Mouse (Mus musculus) neural tube, embryonic 13.5 days (tissue): ENCODE measurements at regions not wholly inside any gene's neighbourhood (a gene's known extent, or its start where the extent isn't known, plus 50 kb on each side); places are given as distances from the start of the nearest gene placed in this dataset.

Experiments used
- ATAC-seq: fragments of 200-750 bp; cut with Nextera tagmentation; 2 replicates; pipeline ENCODE4 v1.8.0; 2017; ENCODE audit warnings: low read depth, mild to moderate bottlenecking, moderate TSS enrichment, moderate library complexity
- H3K27ac ChIP-seq: fragments of 300-500 bp; sonication (generic); replicated peaks from 2 replicates; pipeline ENCODE4 v1.5.1; 2015; ENCODE audit warnings: moderate library complexity, mild to moderate bottlenecking, inconsistent platforms
- H3K27me3 ChIP-seq: fragments of 300-500 bp; sonication (generic); 2 replicates; pipeline ENCODE4 v1.6.1; 2015; ENCODE audit warnings: mild to moderate bottlenecking, inconsistent platforms
- H3K36me3 ChIP-seq: fragments of 300-500 bp; sonication (generic); 2 replicates; pipeline ENCODE4 v1.6.1; 2015; ENCODE audit warnings: mild to moderate bottlenecking, inconsistent platforms
- H3K4me1 ChIP-seq: fragments of 300-500 bp; sonication (generic); replicated peaks from 2 replicates; pipeline ENCODE4 v1.6.1; 2015; ENCODE audit warnings: inconsistent platforms
- H3K4me2 ChIP-seq: fragments of 300-500 bp; sonication (generic); 2 replicates; pipeline ENCODE4 v1.6.1; 2015; ENCODE audit warnings: inconsistent platforms, mild to moderate bottlenecking, moderate library complexity
- H3K4me3 ChIP-seq: fragments of 300-500 bp; sonication (generic); 2 replicates; pipeline ENCODE4 v1.5.1; 2015; ENCODE audit warnings: mild to moderate bottlenecking, inconsistent platforms
- H3K9ac ChIP-seq: fragments of 300-500 bp; sonication (generic); 2 replicates; pipeline ENCODE4 v1.6.1; 2015; ENCODE audit warnings: moderate library complexity, mild to moderate bottlenecking, inconsistent platforms
- H3K9me3 ChIP-seq: fragments of 300-500 bp; sonication (generic); 2 replicates; pipeline ENCODE4 v1.6.1; 2016; ENCODE audit warnings: inconsistent platforms
- WGBS: fragments of 180-500 bp; shearing (Covaris S2); methylation state at CpG from one replicate; pipeline ENCODE4 v1.1.7; 2015; 5-methylcytosine and 5-hydroxymethylcytosine counted together

- Histone ChIP-seq H3K4me2 (no peak overlapping the region), H3K4me1 (no peaks in the 10 kb centered on the region), H3K36me3 (no peaks in the 10 kb centered on the region), H3K4me3 (no peak overlapping the region), H3K9ac (no peak overlapping the region), H3K27ac (no peak overlapping the region), H3K27me3 (no peaks in the 10 kb centered on the region), H3K9me3 (no peaks in the 10 kb centered on the region)
- WGBS: 68% methylated on average over 2 of the region's 2 CpGs
- ATAC-seq: no peak
Observed at GRCm38 (mm10) chr2:133385297-133385696, 166.7 kb upstream of the Bmp2 start.

DNA sequence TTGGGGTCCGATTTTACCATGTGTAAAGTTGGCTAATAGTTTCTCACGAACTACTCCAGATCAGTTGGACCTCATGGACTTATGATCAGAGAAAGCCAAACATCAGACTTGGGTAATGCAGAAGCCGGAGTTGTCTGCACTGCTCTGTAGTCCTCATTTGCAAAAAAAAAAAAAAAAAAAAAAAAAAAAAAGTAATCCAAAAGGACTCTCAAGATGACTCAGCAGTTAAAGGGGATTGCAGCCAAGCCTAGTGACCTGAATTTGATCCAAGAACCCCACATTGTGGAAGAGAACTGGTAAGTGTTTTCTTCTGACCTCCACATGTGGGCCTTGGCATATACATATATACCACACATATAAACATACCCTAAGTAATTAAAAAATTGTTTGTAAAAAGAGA, 164.6 kb upstream of the Bmp2 start:
- no peak for ATAC-seq
- 94% methylated on average over 3 of the region's 3 CpGs for WGBS
- Histone ChIP-seq H3K27me3 (no peaks in the 10 kb centered on the region), H3K9me3 (no peaks in the 10 kb centered on the region), H3K4me3 (no peak overlapping the region), H3K36me3 (no peaks in the 10 kb centered on the region), H3K4me2 (no peak overlapping the region), H3K27ac (no peak overlapping the region), H3K9ac (no peak overlapping the region), H3K4me1 (no peaks in the 10 kb centered on the region)

- no peak for ATAC-seq
- Histone ChIP-seq H3K36me3 (no peaks in the 10 kb centered on the region), H3K9me3 (no peaks in the 10 kb centered on the region), H3K4me2 (no peak overlapping the region), H3K27me3 (no peaks in the 10 kb centered on the region), H3K4me1 (no peaks in the 10 kb centered on the region), H3K27ac (no peak overlapping the region), H3K4me3 (no peak overlapping the region), H3K9ac (no peak overlapping the region)
- 85% methylated on average over 9 of the region's 9 CpGs for WGBS
Observed at GRCm38 (mm10) chr2:133392298-133392697, 159.7 kb upstream of the Bmp2 start.

GRCm38 (mm10) chr2:133397566-133397965, 154.4 kb upstream of the Bmp2 start:
- 24% methylated on average over 2 of the region's 2 CpGs for WGBS

GRCm38 (mm10) chr2:133399059-133399690, 152.8 kb upstream of the Bmp2 start:
- no peak overlapping the region for H3K9ac ChIP-seq
- no peak overlapping the region for H3K4me3 ChIP-seq
- H3K4me1 ChIP-seq: no peaks in the 10 kb centered on the region
- no peak overlapping the region for H3K27ac ChIP-seq
- H3K9me3 ChIP-seq: no peaks in the 10 kb centered on the region
- WGBS: 72% methylated on average over 5 of the region's 5 CpGs
- no peak overlapping the region for H3K4me2 ChIP-seq
- no peaks in the 10 kb centered on the region for H3K27me3 ChIP-seq
- H3K36me3 ChIP-seq: no peaks in the 10 kb centered on the region
- no peak for ATAC-seq

More at GRCm38 (mm10) chr2:133397566-133397965, 154.4 kb upstream of the Bmp2 start:
- ATAC-seq: no peak
- Histone ChIP-seq H3K4me3 (no peak overlapping the region), H3K9me3 (no peaks in the 10 kb centered on the region), H3K27ac (no peak overlapping the region), H3K4me1 (no peaks in the 10 kb centered on the region), H3K9ac (no peak overlapping the region), H3K36me3 (no peaks in the 10 kb centered on the region), H3K27me3 (no peaks in the 10 kb centered on the region), H3K4me2 (no peak overlapping the region)

- 17% methylated on average over 3 of the region's 3 CpGs for WGBS
- Histone ChIP-seq H3K4me2 (no peak overlapping the region), H3K27me3 (no peaks in the 10 kb centered on the region), H3K36me3 (no peaks in the 10 kb centered on the region), H3K9me3 (no peaks in the 10 kb centered on the region), H3K4me3 (no peak overlapping the region), H3K9ac (no peak overlapping the region), H3K27ac (no peak overlapping the region), H3K4me1 (no peaks in the 10 kb centered on the region)
- no peak for ATAC-seq
Observed at GRCm38 (mm10) chr2:133400963-133401362, 151.0 kb upstream of the Bmp2 start.

DNA sequence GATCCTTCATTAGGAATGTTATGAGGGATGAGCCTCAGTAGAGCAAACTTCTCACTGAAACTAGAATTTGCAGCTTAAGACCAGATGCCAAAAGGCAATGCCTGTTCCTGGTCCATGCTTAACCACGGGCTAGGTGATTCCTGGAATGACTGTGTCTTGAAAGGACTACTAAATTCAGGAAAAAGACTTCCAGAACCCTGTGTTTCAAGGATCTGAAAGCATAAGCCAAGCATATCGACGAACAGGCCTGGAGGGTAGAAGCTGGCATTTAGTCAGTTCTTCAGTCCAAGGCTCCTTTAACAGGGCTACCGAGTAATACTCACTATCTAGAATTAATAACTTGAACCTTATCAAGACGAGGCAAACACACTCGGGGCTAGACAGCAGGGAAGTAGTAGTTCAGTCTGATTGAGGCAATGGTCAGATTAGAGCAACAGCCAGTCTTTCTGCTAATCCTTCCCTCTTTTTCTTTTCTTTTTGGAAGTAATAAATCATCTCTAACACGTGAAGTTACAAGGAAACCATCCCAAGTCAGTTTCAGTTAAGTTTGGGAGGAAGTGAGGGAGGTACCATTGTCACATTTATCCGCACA, 134.9 kb upstream of the Bmp2 start:
- Histone ChIP-seq H3K4me3 (no peak overlapping the region), H3K27me3 (no peaks in the 10 kb centered on the region), H3K27ac (no peak overlapping the region), H3K4me1 (no peaks in the 10 kb centered on the region), H3K4me2 (no peak overlapping the region), H3K9ac (no peak overlapping the region), H3K9me3 (no peaks in the 10 kb centered on the region), H3K36me3 (no peaks in the 10 kb centered on the region)
- WGBS: 84% methylated on average over 8 of the region's 8 CpGs
- no peak for ATAC-seq

GRCm38 (mm10) chr2:133419686-133420303, 132.2 kb upstream of the Bmp2 start:
- Histone ChIP-seq H3K9me3 (no peaks in the 10 kb centered on the region), H3K36me3 (no peaks in the 10 kb centered on the region), H3K4me2 (no peak overlapping the region), H3K9ac (no peak overlapping the region), H3K4me1 (no peaks in the 10 kb centered on the region), H3K4me3 (no peak overlapping the region), H3K27ac (no peak overlapping the region), H3K27me3 (no peaks in the 10 kb centered on the region)
- WGBS: 42% methylated on average over 6 of the region's 6 CpGs
- no peak for ATAC-seq

GRCm38 (mm10) chr2:133425538-133425937, 126.4 kb upstream of the Bmp2 start:
- H3K9me3 ChIP-seq: no peaks in the 10 kb centered on the region
- H3K4me3 ChIP-seq: no peak overlapping the region
- ATAC-seq: no peak
- H3K27ac ChIP-seq: no peak overlapping the region
- H3K4me1 ChIP-seq: no peaks in the 10 kb centered on the region
- no peak overlapping the region for H3K9ac ChIP-seq
- H3K36me3 ChIP-seq: no peaks in the 10 kb centered on the region
- WGBS: 93% methylated on average over 5 of the region's 5 CpGs
- H3K27me3 ChIP-seq: no peaks in the 10 kb centered on the region
- no peak overlapping the region for H3K4me2 ChIP-seq

DNA sequence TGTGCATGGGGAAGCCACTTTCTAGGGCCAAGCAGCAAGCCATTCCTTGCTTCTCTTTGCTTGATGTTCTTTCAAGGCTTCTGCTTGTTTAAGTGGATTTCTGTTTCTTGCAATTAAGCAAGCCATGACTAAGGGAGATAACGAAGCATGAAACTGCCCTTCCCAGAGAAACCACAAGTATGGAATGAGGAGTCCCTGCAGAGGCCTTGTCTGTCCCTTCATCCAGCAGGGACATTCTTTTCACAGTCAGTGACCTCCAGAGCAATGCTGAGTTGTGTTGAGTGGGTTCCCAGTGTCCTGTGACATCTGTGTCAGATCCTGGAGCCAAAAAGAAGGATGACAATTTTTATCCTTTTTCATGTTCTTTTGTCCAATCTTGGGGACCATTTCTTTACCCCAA, 124.9 kb upstream of the Bmp2 start:
- H3K4me3 ChIP-seq: no peak overlapping the region
- H3K4me2 ChIP-seq: no peak overlapping the region
- H3K36me3 ChIP-seq: no peaks in the 10 kb centered on the region
- no peaks in the 10 kb centered on the region for H3K27me3 ChIP-seq
- ATAC-seq: no peak
- H3K9me3 ChIP-seq: no peaks in the 10 kb centered on the region
- H3K9ac ChIP-seq: no peak overlapping the region
- WGBS: 63% methylated on average over 1 of the region's 1 CpGs
- no peaks in the 10 kb centered on the region for H3K4me1 ChIP-seq
- H3K27ac ChIP-seq: no peak overlapping the region

DNA sequence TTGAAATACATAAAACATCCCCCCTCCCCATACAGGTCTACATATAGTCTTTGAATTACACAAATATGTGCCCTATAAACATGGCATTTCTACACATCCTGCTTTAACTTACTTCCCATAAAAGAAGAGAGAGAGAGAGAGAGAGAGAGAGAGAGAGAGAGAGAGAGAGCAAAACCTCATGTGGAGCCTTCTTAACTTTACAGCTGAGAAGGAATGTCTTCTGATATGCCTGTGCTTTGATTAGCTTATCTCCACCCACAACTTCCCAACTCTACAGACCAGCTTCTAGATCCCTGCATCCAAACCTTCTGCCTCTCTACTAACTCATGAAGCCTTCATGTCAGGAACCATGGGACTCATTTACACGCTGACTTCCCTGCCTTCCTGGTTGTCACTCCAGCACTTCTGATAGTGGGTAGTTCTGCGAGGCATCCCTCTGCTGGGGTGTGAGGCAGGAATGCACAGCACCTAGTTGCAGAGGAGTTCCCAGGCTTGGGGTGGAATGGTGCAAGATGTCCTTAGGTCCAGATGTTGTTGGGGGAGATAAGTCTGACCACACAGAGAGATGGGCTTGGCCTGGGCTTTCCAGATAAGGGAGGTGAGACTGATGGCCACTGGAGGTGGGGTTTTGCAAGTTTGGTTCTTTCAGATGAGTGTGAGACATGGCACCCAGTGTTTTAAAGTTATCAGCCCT, 122.4 kb upstream of the Bmp2 start:
- no peaks in the 10 kb centered on the region for H3K36me3 ChIP-seq
- no peak for ATAC-seq
- WGBS: 90% methylated on average over 2 of the region's 2 CpGs
- no peak overlapping the region for H3K27ac ChIP-seq
- no peak overlapping the region for H3K4me3 ChIP-seq
- no peaks in the 10 kb centered on the region for H3K9me3 ChIP-seq
- H3K4me1 ChIP-seq: no peaks in the 10 kb centered on the region
- H3K27me3 ChIP-seq: no peaks in the 10 kb centered on the region
- no peak overlapping the region for H3K4me2 ChIP-seq
- H3K9ac ChIP-seq: no peak overlapping the region

GRCm38 (mm10) chr2:133430741-133431438, 121.1 kb upstream of the Bmp2 start:
- 59% methylated on average over 4 of the region's 4 CpGs for WGBS

More at GRCm38 (mm10) chr2:133430741-133431438, 121.1 kb upstream of the Bmp2 start:
- Histone ChIP-seq H3K9me3 (no peaks in the 10 kb centered on the region), H3K27ac (no peak overlapping the region), H3K4me3 (no peak overlapping the region), H3K36me3 (no peaks in the 10 kb centered on the region), H3K9ac (no peak overlapping the region), H3K4me2 (no peak overlapping the region), H3K4me1 (no peaks in the 10 kb centered on the region), H3K27me3 (no peaks in the 10 kb centered on the region)
- no peak for ATAC-seq
